ENCODE assay signal across 22 mouse cellular contexts in the genomic region with DNA sequence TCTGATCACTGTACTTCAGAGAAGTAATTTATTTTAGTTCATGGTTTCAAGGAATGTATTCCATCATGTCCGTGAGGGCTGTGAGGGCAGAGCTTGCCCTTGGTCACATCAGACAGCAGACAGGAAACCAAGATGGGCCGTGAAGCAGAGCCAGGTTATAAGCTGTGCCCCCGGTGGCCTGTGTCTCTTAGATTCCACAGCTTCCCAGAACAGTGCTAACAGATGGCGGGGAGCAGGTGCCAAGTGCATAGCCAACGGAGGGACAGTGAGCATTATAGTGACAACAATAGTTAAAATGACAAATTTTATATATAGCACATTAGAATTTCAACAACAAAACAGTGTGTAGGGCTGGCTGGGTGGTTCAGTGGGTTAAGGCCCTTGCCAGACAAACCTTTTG. TPM values are rescaled to one million over a fixed set of nuclear protein-coding genes. Genes with fewer than 3 reads are reported as not detected.
A peak's percentile ranks its signal among the peaks of the same experiment; 100 is the strongest.
DNase-seq lines count a peak whose midpoint lies in the region; ATAC-seq and TF ChIP-seq lines count a peak whose summit lies in the region.
"Had no signal": no experiment of that assay in that cellular context is flagged by ENCODE, and none has a peak within 500 bp of the region (broad histone marks: within the 10 kb centered on the region; RNA-seq: fewer than 3 reads in every experiment).

No protein-coding gene starts in this region.

- 0 out of 2 replicates have a peak, but pooled peaks cover 14% of the 10 kb centered on the region for H3K36me3 ChIP-seq in forebrain, embryonic 13.5 days (ENCODE audit: poor library complexity, severe bottlenecking)
- H3K36me3 ChIP-seq in forebrain, embryonic 12.5 days (replicated peaks): no peaks in the 10 kb centered on the region; the same call in 1 of the 2 replicates
- peaks cover under 1% of the 10 kb centered on the region for H3K36me3 ChIP-seq in heart, adult 2 months (ENCODE audit: control insufficient read depth, insufficient read depth, low read length)
- H3K36me3 ChIP-seq: heart, embryonic 15.5 days; midbrain, embryonic 13.5 days had no signal

- no peak for TF ChIP-seq CTCF in cortical plate, adult 2 months (IDR thresholded peaks at IDR 0.05; ENCODE audit: extremely low read depth, insufficient read depth, low read length)
- no peak for TF ChIP-seq CTCF in heart, adult 2 months (IDR thresholded peaks at IDR 0.05)

- no peak overlapping the region for H3K4me2 ChIP-seq in forebrain, embryonic 13.5 days
- H3K4me2 ChIP-seq in forebrain, embryonic 12.5 days: no peak overlapping the region
- H3K4me2 ChIP-seq: heart, embryonic 15.5 days; midbrain, embryonic 13.5 days; neural tube, embryonic 15.5 days had no signal

- no peaks in the 10 kb centered on the region for H3K27me3 ChIP-seq in forebrain, embryonic 13.5 days
- no peaks in the 10 kb centered on the region for H3K27me3 ChIP-seq in forebrain, embryonic 12.5 days
- no peaks in the 10 kb centered on the region for H3K27me3 ChIP-seq in heart, adult 2 months (ENCODE audit: control insufficient read depth, insufficient read depth, low read length)
- H3K27me3 ChIP-seq: heart, embryonic 15.5 days; midbrain, embryonic 13.5 days; neural tube, embryonic 15.5 days; Patski had no signal

- TF ChIP-seq EP300 in heart, adult 2 months (IDR thresholded peaks at IDR 0.05; ENCODE audit: insufficient read depth, low read depth, low read length): no peak

- no peaks in the 10 kb centered on the region for H3K9me3 ChIP-seq in forebrain, embryonic 13.5 days (replicated peaks)
- H3K9me3 ChIP-seq in forebrain, embryonic 12.5 days: no peaks in the 10 kb centered on the region
- H3K9me3 ChIP-seq: heart, embryonic 15.5 days; midbrain, embryonic 13.5 days; neural tube, embryonic 15.5 days had no signal

- peaks cover 15% of the 10 kb centered on the region for H3K4me1 ChIP-seq in forebrain, embryonic 13.5 days
- peaks cover 8% of the 10 kb centered on the region for H3K4me1 ChIP-seq in forebrain, embryonic 12.5 days
- peaks cover 14% of the 10 kb centered on the region for H3K4me1 ChIP-seq in cortical plate, adult 2 months (ENCODE audit: control insufficient read depth, insufficient read depth, low read length)
- H3K4me1 ChIP-seq in heart, adult 2 months (ENCODE audit: control insufficient read depth, insufficient read depth, low read length): peaks cover 3% of the 10 kb centered on the region

- no peak overlapping the region for H3K9ac ChIP-seq in forebrain, embryonic 13.5 days
- H3K9ac ChIP-seq in forebrain, embryonic 12.5 days: no peak overlapping the region
- H3K9ac ChIP-seq in heart, adult 2 months (ENCODE audit: low read depth, low read length): no peak overlapping the region
- H3K9ac ChIP-seq: heart, embryonic 15.5 days; midbrain, embryonic 13.5 days; neural tube, embryonic 15.5 days had no signal

- TF ChIP-seq POLR2A in cortical plate, adult 2 months (IDR thresholded peaks at IDR 0.05; ENCODE audit: extremely low read depth, insufficient read depth, low read length): no peak
- no peak for TF ChIP-seq POLR2A in heart, adult 2 months (IDR thresholded peaks at IDR 0.05; ENCODE audit: insufficient read depth, low read depth, low read length)

- peak; percentile 21 for DNase-seq in left cerebral cortex, postnatal 4 days
- DNase-seq in left cerebral cortex, adult 8-10 months (ENCODE audit: low spot score in 2 of 2): no peak
- peak; percentile 76 for DNase-seq in cerebellum, adult 8-10 months
- no peak for DNase-seq in heart, adult 2 months
- no peak for DNase-seq in layer of hippocampus, postnatal 10 days (ENCODE audit: low spot score in 2 of 2)
- DNase-seq: adrenal gland, adult 8-10 months; gastrocnemius, postnatal 14 days; heart, postnatal 4 days; kidney, adult 18-20 months; kidney, postnatal 14 days; liver; thymus, adult 2 months had no signal

- ATAC-seq in forebrain, embryonic 13.5 days: no peak
- no peak for ATAC-seq in forebrain, embryonic 12.5 days (ENCODE audit: low FRiP score)
- ATAC-seq: CD4-positive, CD25-positive, alpha-beta regulatory T cell, adult 4 months; lung, postnatal 0 days; midbrain, embryonic 13.5 days; Patski had no signal

- WGBS in forebrain, embryonic 13.5 days: 78% methylated on average over 5 of the region's 5 CpGs
- 81% methylated on average over 5 of the region's 5 CpGs for WGBS in forebrain, embryonic 12.5 days
- 66% methylated on average over 5 of the region's 5 CpGs for WGBS in heart, adult 2 months

- intact Hi-C loops in left cerebral cortex, postnatal 4 days (cut with DNase I): no loop called here
- intact Hi-C loops in heart, adult 2 months (cut with DNase I): no loop called here

- H3K27ac ChIP-seq in forebrain, embryonic 13.5 days: peak overlapping the region; percentile 14; the same call in 1 of the 2 replicates
- no peak overlapping the region for H3K27ac ChIP-seq in forebrain, embryonic 12.5 days
- 0 out of 2 replicates have a peak overlapping the region, but pooled peaks have one; percentile 51 for H3K27ac ChIP-seq in cortical plate, adult 2 months (ENCODE audit: insufficient read depth, low read length)
- H3K27ac ChIP-seq in heart, adult 2 months: no peak overlapping the region
- H3K27ac ChIP-seq: heart, embryonic 15.5 days; midbrain, embryonic 13.5 days; neural tube, embryonic 15.5 days had no signal

- H3K79me2 ChIP-seq in heart, adult 2 months (replicated peaks; ENCODE audit: control insufficient read depth, insufficient read depth, low read length): no peaks in the 10 kb centered on the region

- H3K4me3 ChIP-seq in forebrain, embryonic 13.5 days: no peak overlapping the region
- H3K4me3 ChIP-seq in forebrain, embryonic 12.5 days (replicated peaks): no peak overlapping the region
- no peak overlapping the region for H3K4me3 ChIP-seq in cortical plate, adult 2 months (ENCODE audit: insufficient read depth, low read length)
- H3K4me3 ChIP-seq in heart, adult 2 months: no peak overlapping the region
- H3K4me3 ChIP-seq: erythroblast, embryonic 14.5 days; heart, embryonic 15.5 days; midbrain, embryonic 13.5 days; neural tube, embryonic 15.5 days had no signal

RNA-seq across cellular contexts. Expression of a gene that starts 51.3 kb away (rescaled TPM):
- 2.4 and 3.1 TPM in 2 replicates for polyA plus RNA-seq in forebrain, embryonic 13.5 days (2015; fragmentation: Nextera tagmentation; extraction: Ambion mirVana)
- 2.2 and 2.6 TPM in 2 replicates for polyA plus RNA-seq in forebrain, embryonic 12.5 days (2016; fragmentation: Nextera tagmentation; extraction: Ambion mirVana)
- 1 to 10 TPM; 6.3 to 7.4 TPM for total RNA-seq in left cerebral cortex, postnatal 4 days (2021)
- 10 to 100 TPM; 16.7 to 18.9 (median 17.8) TPM for total RNA-seq in left cerebral cortex, adult 8-10 months (2022)
- polyA plus RNA-seq in cortical plate, adult 2 months (2012; rRNA removed): 17.9 and 19.1 TPM in 2 replicates
- total RNA-seq in heart, adult 2 months (2021): 1 to 10 TPM; 4.6 to 5.5 TPM
- polyA plus RNA-seq in heart, adult 2 months (2012; rRNA removed): 6.4 and 7.2 TPM in 2 replicates
- 1 to 10 TPM; 8.1 to 9.7 TPM for total RNA-seq in layer of hippocampus, postnatal 10 days (2021)

Comparison
In these comparisons a context has a peak if more than half of its experiments do, and no peak if none do; other contexts are left out.
1. H3K27ac ChIP-seq: peak in forebrain, embryonic 13.5 days (single experiment) and cortical plate, adult 2 months (single experiment); none in forebrain, embryonic 12.5 days (single experiment) and heart, adult 2 months (single experiment).
2. DNase-seq: peak in left cerebral cortex, postnatal 4 days (single experiment) and cerebellum, adult 8-10 months (single experiment); none in left cerebral cortex, adult 8-10 months (0 of 2), heart, adult 2 months (0 of 2) and layer of hippocampus, postnatal 10 days (0 of 2).